Mouse (Mus musculus) forebrain, embryonic 11.5 days (tissue): ENCODE measurements at regions not wholly inside any gene's neighbourhood (a gene's known extent, or its start where the extent isn't known, plus 50 kb on each side); places are given as distances from the start of the nearest gene placed in this dataset.

ENCODE experiments used
- ATAC-seq: fragments of 200-750 bp; cut with Nextera tagmentation; replicated peaks from 2 replicates; pipeline ENCODE4 v1.8.0; 2017; ENCODE audit warnings: moderate TSS enrichment; ENCODE audit not compliant: low FRiP score
- DNase-seq: peaks from one replicate; pipeline ENCODE4 v3.0.0-alpha.2; 2017; ENCODE audit warnings: low spot score
- H3K27ac ChIP-seq: fragments of 300-500 bp; sonication (generic); 2 replicates; pipeline ENCODE4 v1.5.1; 2014; ENCODE audit warnings: low read depth, low read length
- H3K27me3 ChIP-seq: fragments of 300-500 bp; sonication (generic); 2 replicates; pipeline ENCODE4 v1.6.1; 2014; ENCODE audit warnings: mild to moderate bottlenecking, low read length, mixed read lengths; ENCODE audit not compliant: control insufficient read depth, insufficient read depth
- H3K36me3 ChIP-seq: fragments of 300-500 bp; sonication (generic); 2 replicates; pipeline ENCODE4 v1.6.1; 2014; ENCODE audit warnings: mild to moderate bottlenecking, low read length, moderate library complexity, mixed read lengths; ENCODE audit not compliant: control insufficient read depth, insufficient read depth
- H3K4me1 ChIP-seq: fragments of 300-500 bp; sonication (generic); replicated peaks from 2 replicates; pipeline ENCODE4 v1.6.1; 2014; ENCODE audit warnings: low read length, mixed read lengths; ENCODE audit not compliant: control insufficient read depth, insufficient read depth
- H3K4me2 ChIP-seq: fragments of 300-500 bp; sonication (generic); 2 replicates; pipeline ENCODE4 v1.6.1; 2014; ENCODE audit warnings: low read depth, mild to moderate bottlenecking, low read length, moderate library complexity, mixed read lengths; ENCODE audit not compliant: severe bottlenecking
- H3K4me3 ChIP-seq: fragments of 300-500 bp; sonication (generic); 2 replicates; pipeline ENCODE4 v1.5.1; 2014; ENCODE audit warnings: low read depth, low read length
- H3K9ac ChIP-seq: fragments of 300-500 bp; sonication (generic); 2 replicates; pipeline ENCODE4 v1.6.1; 2014; ENCODE audit warnings: low read length
- H3K9me3 ChIP-seq: fragments of 300-500 bp; sonication (generic); 2 replicates; pipeline ENCODE4 v1.6.1; 2016; ENCODE audit warnings: low read length, mixed read lengths; ENCODE audit not compliant: control insufficient read depth
- WGBS: fragments of 180-500 bp; shearing (Covaris S2); extraction: QIAGEN DNeasy Blood & Tissue Kit; methylation state at CpG from one replicate; pipeline ENCODE4 v1.1.7; 2014; 5-methylcytosine and 5-hydroxymethylcytosine counted together

GRCm38 (mm10) chr3:37915673-37916072 lies 191.4 kb upstream of the Gm5148 start:
- DNase-seq = no peak
- 74% methylated on average over 2 of the region's 2 CpGs for WGBS
- ATAC-seq = no peak

GRCm38 (mm10) chr3:37914136-37914535 lies 189.8 kb upstream of the Gm5148 start:
- 89% methylated on average over 2 of the region's 2 CpGs for WGBS
- Histone ChIP-seq H3K4me1 (no peaks in the 10 kb centered on the region), H3K4me2 (no peak overlapping the region), H3K4me3 (no peak overlapping the region), H3K9ac (no peak overlapping the region), H3K36me3 (no peaks in the 10 kb centered on the region), H3K27me3 (no peaks in the 10 kb centered on the region), H3K9me3 (no peaks in the 10 kb centered on the region), H3K27ac (no peak overlapping the region)
- ATAC-seq (no peak), DNase-seq (no peak)

More at GRCm38 (mm10) chr3:37915673-37916072, 191.4 kb upstream of the Gm5148 start:
- Histone ChIP-seq H3K4me3 (no peak overlapping the region), H3K27me3 (no peaks in the 10 kb centered on the region), H3K9me3 (no peaks in the 10 kb centered on the region), H3K4me1 (no peaks in the 10 kb centered on the region), H3K36me3 (no peaks in the 10 kb centered on the region), H3K4me2 (no peak overlapping the region), H3K27ac (no peak overlapping the region), H3K9ac (no peak overlapping the region)

- ATAC-seq = no peak
- Histone ChIP-seq H3K9me3 (no peaks in the 10 kb centered on the region), H3K4me1 (no peaks in the 10 kb centered on the region), H3K4me3 (no peak overlapping the region), H3K36me3 (no peaks in the 10 kb centered on the region), H3K9ac (no peak overlapping the region), H3K4me2 (no peak overlapping the region), H3K27ac (no peak overlapping the region), H3K27me3 (no peaks in the 10 kb centered on the region)
- no peak for DNase-seq
- 97% methylated on average over 4 of the region's 4 CpGs for WGBS
These were observed 185.5 kb upstream of the Gm5148 start for GRCm38 (mm10) chr3:37909821-37910220.

GRCm38 (mm10) chr3:37909008-37909407 lies 184.7 kb upstream of the Gm5148 start:
- ATAC-seq (no peak), DNase-seq (no peak)
- Histone ChIP-seq H3K27ac (no peak overlapping the region), H3K36me3 (no peaks in the 10 kb centered on the region), H3K4me3 (no peak overlapping the region), H3K4me1 (no peaks in the 10 kb centered on the region), H3K9me3 (no peaks in the 10 kb centered on the region), H3K27me3 (no peaks in the 10 kb centered on the region), H3K4me2 (no peak overlapping the region), H3K9ac (no peak overlapping the region)
- 86% methylated on average over 2 of the region's 2 CpGs for WGBS

- no peaks in the 10 kb centered on the region for H3K27me3 ChIP-seq
- no peaks in the 10 kb centered on the region for H3K9me3 ChIP-seq
- H3K4me3 ChIP-seq = no peak overlapping the region
- ATAC-seq (no peak), DNase-seq (no peak)
- no peak overlapping the region for H3K4me2 ChIP-seq
- WGBS = 73% methylated on average over 6 of the region's 6 CpGs
- no peak overlapping the region for H3K27ac ChIP-seq
- H3K4me1 ChIP-seq = no peaks in the 10 kb centered on the region
- H3K9ac ChIP-seq = no peak overlapping the region
- H3K36me3 ChIP-seq = no peaks in the 10 kb centered on the region
These were observed 184.2 kb upstream of the Gm5148 start for GRCm38 (mm10) chr3:37908456-37908855.

- Histone ChIP-seq H3K9ac (no peak overlapping the region), H3K4me3 (no peak overlapping the region), H3K9me3 (no peaks in the 10 kb centered on the region), H3K27me3 (no peaks in the 10 kb centered on the region), H3K27ac (no peak overlapping the region), H3K36me3 (no peaks in the 10 kb centered on the region), H3K4me1 (no peaks in the 10 kb centered on the region), H3K4me2 (no peak overlapping the region)
- DNase-seq (no peak), ATAC-seq (no peak)
- 65% methylated on average over 14 of the region's 14 CpGs for WGBS
These were observed 183.3 kb upstream of the Gm5148 start for GRCm38 (mm10) chr3:37907432-37908088.

- 54% methylated on average over 5 of the region's 5 CpGs for WGBS
- Histone ChIP-seq H3K9me3 (no peaks in the 10 kb centered on the region), H3K36me3 (no peaks in the 10 kb centered on the region), H3K4me2 (no peak overlapping the region), H3K4me3 (no peak overlapping the region), H3K4me1 (no peaks in the 10 kb centered on the region), H3K9ac (no peak overlapping the region), H3K27me3 (no peaks in the 10 kb centered on the region), H3K27ac (no peak overlapping the region)
- ATAC-seq = no peak
- no peak for DNase-seq
These were observed 182.5 kb upstream of the Gm5148 start for GRCm38 (mm10) chr3:37906806-37907251.

GRCm38 (mm10) chr3:37904188-37904587 lies 179.9 kb upstream of the Gm5148 start:
- Histone ChIP-seq H3K4me2 (no peak overlapping the region), H3K9ac (no peak overlapping the region), H3K36me3 (no peaks in the 10 kb centered on the region), H3K27ac (no peak overlapping the region), H3K4me3 (no peak overlapping the region), H3K27me3 (no peaks in the 10 kb centered on the region), H3K4me1 (no peaks in the 10 kb centered on the region), H3K9me3 (no peaks in the 10 kb centered on the region)
- ATAC-seq (no peak), DNase-seq (no peak)
- 87% methylated on average over 3 of the region's 3 CpGs for WGBS

GRCm38 (mm10) chr3:37903482-37903881 lies 179.2 kb upstream of the Gm5148 start:
- Histone ChIP-seq H3K27me3 (no peaks in the 10 kb centered on the region), H3K36me3 (no peaks in the 10 kb centered on the region), H3K9me3 (no peaks in the 10 kb centered on the region), H3K4me2 (no peak overlapping the region), H3K9ac (no peak overlapping the region), H3K4me1 (no peaks in the 10 kb centered on the region), H3K4me3 (no peak overlapping the region), H3K27ac (no peak overlapping the region)
- 83% methylated on average over 3 of the region's 3 CpGs for WGBS
- ATAC-seq (no peak), DNase-seq (no peak)
